Mouse (Mus musculus) neural tube, embryonic 11.5 days (tissue): Measurements from ENCODE around the gene Ltbr. TPM values are rescaled to one million over a fixed set of nuclear protein-coding genes. Genes with fewer than 3 reads are reported as not detected.

ENCODE experiments used
- ATAC-seq: fragments of 200-750 bp; cut with Nextera tagmentation; 2 replicates; pipeline ENCODE4 v1.8.0; 2017; ENCODE audit warnings: moderate number of reproducible peaks, mild to moderate bottlenecking, moderate TSS enrichment, moderate library complexity; ENCODE audit not compliant: insufficient read depth, low FRiP score, low TSS enrichment
- DNase-seq: peaks from one replicate; pipeline ENCODE4 v3.0.0-alpha.2; 2015; ENCODE audit warnings: low spot score
- H3K27ac ChIP-seq: fragments of 300-500 bp; sonication (generic); 2 replicates; pipeline ENCODE4 v1.5.1; 2014; ENCODE audit warnings: low read depth, mild to moderate bottlenecking, low read length
- H3K27me3 ChIP-seq: fragments of 300-500 bp; sonication (generic); 2 replicates; pipeline ENCODE4 v1.6.1; 2014; ENCODE audit warnings: mild to moderate bottlenecking, low read length, mixed read lengths; ENCODE audit not compliant: control insufficient read depth, insufficient read depth
- H3K36me3 ChIP-seq: fragments of 300-500 bp; sonication (generic); 2 replicates; pipeline ENCODE4 v1.6.1; 2014; ENCODE audit warnings: mild to moderate bottlenecking, low read length, moderate library complexity, mixed read lengths; ENCODE audit not compliant: control insufficient read depth, insufficient read depth
- H3K4me1 ChIP-seq: fragments of 300-500 bp; sonication (generic); 2 replicates; pipeline ENCODE4 v1.6.1; 2014; ENCODE audit warnings: low read length, mixed read lengths; ENCODE audit not compliant: control insufficient read depth, insufficient read depth
- H3K4me2 ChIP-seq: fragments of 300-500 bp; sonication (generic); 2 replicates; pipeline ENCODE4 v1.6.1; 2014; ENCODE audit warnings: low read depth, mild to moderate bottlenecking, moderate library complexity
- H3K4me3 ChIP-seq: fragments of 300-500 bp; sonication (generic); 2 replicates; pipeline ENCODE4 v1.5.1; 2014; ENCODE audit warnings: low read depth, low read length
- H3K9ac ChIP-seq: fragments of 300-500 bp; sonication (generic); 2 replicates; pipeline ENCODE4 v1.6.1; 2014; ENCODE audit warnings: mild to moderate bottlenecking, low read length
- H3K9me3 ChIP-seq: fragments of 300-500 bp; sonication (generic); 2 replicates; pipeline ENCODE4 v1.6.1; 2016; ENCODE audit warnings: low read length; ENCODE audit not compliant: control insufficient read depth
- WGBS: fragments of 180-500 bp; shearing (Covaris S2); extraction: QIAGEN DNeasy Blood & Tissue Kit; methylation state at CpG from one replicate; pipeline ENCODE4 v1.1.7; 2014; 5-methylcytosine and 5-hydroxymethylcytosine counted together
- polyA plus RNA-seq: library from polyadenylated mRNA; unstranded; fragments of >200 nt; fragmentation: Nextera tagmentation; extraction: Ambion mirVana; gene quantifications from 2 replicates; pipeline ENCODE4 v1.2.1, GENCODE M21; 2014

Gene Ltbr
- polyA plus RNA-seq, 1 experiment from 2014 or later = 19.2 TPM

GRCm38 (mm10) chr6:125297149-125297820, 16.4 kb downstream of the Ltbr start:
- H3K9me3 ChIP-seq = no peaks in the 10 kb centered on the region
- DNase-seq (no peak), ATAC-seq (no peak)
- H3K4me1 ChIP-seq = no peaks in the 10 kb centered on the region
- H3K36me3 ChIP-seq = no peaks in the 10 kb centered on the region
- H3K27me3 ChIP-seq = no peaks in the 10 kb centered on the region
- H3K9ac ChIP-seq = no peak overlapping the region
- no peak overlapping the region for H3K4me3 ChIP-seq
- no peak overlapping the region for H3K27ac ChIP-seq
- H3K4me2 ChIP-seq = no peak overlapping the region
- 80% methylated on average over 5 of the region's 5 CpGs for WGBS

GRCm38 (mm10) chr6:125294049-125294448, 19.6 kb downstream of the Ltbr start:
- no peak for DNase-seq
- Histone ChIP-seq H3K27me3 (no peaks in the 10 kb centered on the region), H3K4me3 (no peak overlapping the region), H3K27ac (no peak overlapping the region), H3K9me3 (no peaks in the 10 kb centered on the region), H3K36me3 (no peaks in the 10 kb centered on the region), H3K9ac (no peak overlapping the region), H3K4me2 (no peak overlapping the region), H3K4me1 (no peaks in the 10 kb centered on the region)
- ATAC-seq = no peak
- WGBS = 88% methylated on average over 4 of the region's 4 CpGs

- Histone ChIP-seq H3K4me3 (no peak overlapping the region), H3K27me3 (no peaks in the 10 kb centered on the region), H3K36me3 (no peaks in the 10 kb centered on the region), H3K4me2 (no peak overlapping the region), H3K9me3 (no peaks in the 10 kb centered on the region), H3K27ac (no peak overlapping the region), H3K4me1 (no peaks in the 10 kb centered on the region), H3K9ac (no peak overlapping the region)
- ATAC-seq = no peak
- WGBS = 90% methylated on average over 7 of the region's 7 CpGs
- no peak for DNase-seq
Observed at GRCm38 (mm10) chr6:125292256-125292655, 21.4 kb downstream of the Ltbr start.

- no peaks in the 10 kb centered on the region for H3K4me1 ChIP-seq
- H3K36me3 ChIP-seq = no peaks in the 10 kb centered on the region
- WGBS = 79% methylated on average over 4 of the region's 4 CpGs
- H3K27ac ChIP-seq = no peak overlapping the region
- no peak for DNase-seq
- no peak overlapping the region for H3K4me2 ChIP-seq
- H3K4me3 ChIP-seq = no peak overlapping the region
- H3K9me3 ChIP-seq = no peaks in the 10 kb centered on the region
- ATAC-seq = no peak
- H3K27me3 ChIP-seq = no peaks in the 10 kb centered on the region
- H3K9ac ChIP-seq = no peak overlapping the region
Observed at GRCm38 (mm10) chr6:125291329-125291728, 22.4 kb downstream of the Ltbr start.

- 84% methylated on average over 5 of the region's 5 CpGs for WGBS
- no peak for ATAC-seq
Observed at GRCm38 (mm10) chr6:125288730-125289129, 25.0 kb downstream of the Ltbr start.

GRCm38 (mm10) chr6:125286944-125287343, 26.7 kb downstream of the Ltbr start:
- no peak overlapping the region for H3K27ac ChIP-seq
- no peaks in the 10 kb centered on the region for H3K27me3 ChIP-seq
- ATAC-seq (no peak), DNase-seq (no peak)
- H3K36me3 ChIP-seq = no peaks in the 10 kb centered on the region
- WGBS = 92% methylated on average over 4 of the region's 4 CpGs
- H3K4me3 ChIP-seq = no peak overlapping the region
- no peak overlapping the region for H3K9ac ChIP-seq
- no peaks in the 10 kb centered on the region for H3K4me1 ChIP-seq
- no peak overlapping the region for H3K4me2 ChIP-seq
- H3K9me3 ChIP-seq = no peaks in the 10 kb centered on the region

More at GRCm38 (mm10) chr6:125288730-125289129, 25.0 kb downstream of the Ltbr start:
- no peak for DNase-seq
- H3K9me3 ChIP-seq = no peaks in the 10 kb centered on the region
- no peaks in the 10 kb centered on the region for H3K36me3 ChIP-seq
- no peaks in the 10 kb centered on the region for H3K27me3 ChIP-seq
- H3K27ac ChIP-seq = no peak overlapping the region
- H3K4me2 ChIP-seq = no peak overlapping the region
- H3K9ac ChIP-seq = no peak overlapping the region
- no peaks in the 10 kb centered on the region for H3K4me1 ChIP-seq
- no peak overlapping the region for H3K4me3 ChIP-seq

- 94% methylated on average over 22 of the region's 22 CpGs for WGBS
- Histone ChIP-seq H3K27me3 (no peaks in the 10 kb centered on the region), H3K27ac (no peak within 1 kb of the TSS), H3K4me3 (no peak within 1 kb of the TSS), H3K36me3 (no peaks in the 10 kb centered on the region), H3K4me1 (no peaks in the 10 kb centered on the region), H3K4me2 (no peak within 1 kb of the TSS), H3K9me3 (no peaks in the 10 kb centered on the region), H3K9ac (no peak within 1 kb of the TSS)
- DNase-seq (no peak), ATAC-seq (no peak)
Observed at GRCm38 (mm10) chr6:125285890-125286289, 27.8 kb downstream of the Ltbr start, which contains the start of gene Tuba3a. Gene Tuba3a (minus strand): TSS chr6:125286042.

- no peak for ATAC-seq
- Histone ChIP-seq H3K9ac (no peak overlapping the region), H3K4me3 (no peak overlapping the region), H3K36me3 (no peaks in the 10 kb centered on the region), H3K27ac (no peak overlapping the region), H3K27me3 (no peaks in the 10 kb centered on the region), H3K4me1 (no peaks in the 10 kb centered on the region), H3K9me3 (no peaks in the 10 kb centered on the region), H3K4me2 (no peak overlapping the region)
- no peak for DNase-seq
- WGBS = 86% methylated on average over 7 of the region's 7 CpGs
Observed at GRCm38 (mm10) chr6:125284751-125285150, 28.9 kb downstream of the Ltbr start.

GRCm38 (mm10) chr6:125284250-125284649, 29.4 kb downstream of the Ltbr start:
- 57% methylated on average over 8 of the region's 8 CpGs for WGBS
- no peaks in the 10 kb centered on the region for H3K27me3 ChIP-seq

More at GRCm38 (mm10) chr6:125284250-125284649, 29.4 kb downstream of the Ltbr start:
- Histone ChIP-seq H3K4me1 (no peaks in the 10 kb centered on the region), H3K4me3 (no peak overlapping the region), H3K9ac (no peak overlapping the region), H3K9me3 (no peaks in the 10 kb centered on the region), H3K27ac (no peak overlapping the region), H3K4me2 (no peak overlapping the region), H3K36me3 (no peaks in the 10 kb centered on the region)
- ATAC-seq (no peak), DNase-seq (no peak)
